Mouse (Mus musculus) bone marrow, adult 2 months (tissue): Measurements from ENCODE around the gene Vgll4.

Source experiments
- CTCF ChIP-seq: fragments of 200-500 bp; IDR thresholded peaks from 2 replicates; pipeline ENCODE4 v1.5.1; 2011; ENCODE audit warnings: low read length, control low read depth; ENCODE audit not compliant: control insufficient read depth, insufficient read depth
- POLR2A ChIP-seq: fragments of 200-500 bp; IDR thresholded peaks from 2 replicates; pipeline ENCODE4 v1.6.1; 2011; ENCODE audit warnings: low read depth, mild to moderate bottlenecking, control low read depth, low read length, borderline replicate concordance; ENCODE audit not compliant: control insufficient read depth

- TF ChIP-seq POLR2A = no peak
- no peak for TF ChIP-seq CTCF
These were observed 67.9 kb downstream of the Vgll4 start for GRCm38 (mm10) chr6:114901921-114902320.
